Mouse (Mus musculus) cerebral cortex, adult 2 months (tissue): Measurements from ENCODE around the gene Mllt6.

ENCODE experiments used
- WGBS: fragments of 180-500 bp; shearing (Covaris S2); methylation state at CpG from one replicate; pipeline ENCODE4 v1.1.7; 2018; 5-methylcytosine and 5-hydroxymethylcytosine counted together

The Mllt6 gene

GRCm38 (mm10) chr11:97648541-97648940 lies 14.7 kb upstream of the Mllt6 start:
- WGBS, result 65% methylated on average over 4 of the region's 4 CpGs

- WGBS, result 41% methylated on average over 5 of the region's 5 CpGs
Measured at GRCm38 (mm10) chr11:97650341-97650740, 12.9 kb upstream of the Mllt6 start.

GRCm38 (mm10) chr11:97653376-97653775 lies 9.8 kb upstream of the Mllt6 start:
- 94% methylated on average over 11 of the region's 11 CpGs for WGBS

DNA sequence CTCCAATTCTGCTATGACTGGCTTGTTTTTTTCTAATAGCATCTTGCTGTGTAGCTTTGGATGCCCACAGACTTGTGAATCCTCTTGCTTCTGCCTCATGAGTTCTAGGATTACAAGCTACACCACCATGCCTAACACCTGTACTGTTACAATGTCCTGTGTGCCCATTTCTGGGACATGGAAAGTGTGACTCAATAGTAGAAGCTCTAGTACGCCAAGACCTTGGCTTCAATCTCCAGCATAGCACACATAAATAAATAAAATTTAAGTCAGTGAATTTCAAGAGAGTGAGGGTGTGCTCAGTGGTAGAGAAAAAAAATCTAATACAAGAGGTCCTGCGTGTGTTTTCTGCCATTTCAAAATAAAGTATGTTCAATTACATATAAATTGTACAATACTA lies 9.0 kb upstream of the Mllt6 start:
- WGBS, result 90% methylated on average over 2 of the region's 2 CpGs

DNA sequence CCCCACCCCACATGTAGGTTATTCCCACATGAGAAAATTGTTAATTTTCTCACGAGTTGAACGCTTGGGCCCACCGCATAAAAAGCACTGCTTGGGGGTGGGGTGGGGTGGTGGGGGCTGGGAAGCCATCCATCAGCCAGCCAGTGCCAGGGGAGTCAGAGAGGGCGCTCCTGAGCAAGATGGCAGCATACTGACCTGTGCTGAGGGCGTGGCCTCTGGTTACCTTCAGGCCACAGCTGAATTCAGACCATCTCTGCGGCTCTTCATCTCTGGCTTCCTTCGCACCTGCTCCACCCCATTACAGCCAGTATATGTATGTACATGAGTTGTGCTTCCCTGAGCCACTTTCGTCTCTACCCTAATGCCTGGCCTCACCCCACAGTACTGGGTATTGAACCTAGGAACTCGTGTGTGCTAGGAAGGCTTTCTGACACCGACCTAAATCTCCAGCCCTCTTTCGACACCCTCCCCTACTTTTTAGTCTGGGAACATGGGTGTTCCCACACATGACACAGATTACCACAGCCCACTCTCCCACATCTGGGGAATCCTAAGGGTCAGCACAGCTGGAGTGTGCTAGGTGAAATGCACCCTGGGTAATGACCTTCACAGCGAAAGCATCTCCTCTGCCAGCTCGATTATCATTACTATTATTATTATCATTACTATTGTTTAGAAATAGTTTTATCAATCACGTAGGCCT lies 6.8 kb upstream of the Mllt6 start:
- 80% methylated on average over 14 of the region's 14 CpGs for WGBS

DNA sequence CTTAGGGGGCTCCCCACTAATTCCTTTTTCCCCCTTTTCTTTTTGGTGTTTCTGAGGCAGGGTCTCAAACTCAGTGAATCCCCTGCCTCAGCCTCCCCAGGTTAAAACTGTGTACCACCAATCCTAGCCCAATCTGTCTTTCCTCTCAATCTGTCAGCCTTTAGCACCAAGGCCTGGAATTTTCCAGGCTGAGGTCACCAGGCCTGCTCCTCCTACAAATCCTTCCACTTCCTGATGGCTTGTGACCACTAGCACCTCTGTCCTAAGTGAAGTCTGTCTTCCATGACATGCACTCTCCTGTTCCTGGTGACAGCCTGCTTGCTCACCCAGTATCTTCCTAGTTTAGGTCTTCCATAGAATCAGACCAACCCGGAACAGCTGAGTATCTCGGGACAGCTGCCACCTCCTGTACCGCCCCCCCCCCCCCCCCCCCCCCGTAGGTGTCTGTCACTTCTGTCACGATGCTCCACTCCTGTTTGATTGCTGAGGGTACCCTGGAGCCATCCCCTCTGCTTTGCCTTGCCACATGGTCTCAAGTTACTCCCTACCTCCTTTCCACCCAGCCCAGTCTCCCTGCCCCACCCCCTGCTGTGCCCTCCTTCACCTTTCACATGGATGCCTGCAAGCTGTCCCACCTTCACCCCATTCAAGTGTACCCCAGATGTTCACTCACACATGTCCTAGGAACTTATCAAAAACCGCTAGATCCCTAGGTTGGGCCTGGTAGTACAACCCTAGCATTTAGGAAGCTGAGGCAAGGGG lies 5.8 kb upstream of the Mllt6 start:
- 50% methylated on average over 6 of the region's 6 CpGs for WGBS

- WGBS, result 91% methylated on average over 6 of the region's 6 CpGs
Measured at GRCm38 (mm10) chr11:97657967-97658366, 5.2 kb upstream of the Mllt6 start.

GRCm38 (mm10) chr11:97658751-97659266 lies 4.4 kb upstream of the Mllt6 start:
- WGBS, result 80% methylated on average over 11 of the region's 11 CpGs

- whole genome bisulfite sequencing, result 14% methylated on average over 13 of the region's 13 CpGs
Measured at GRCm38 (mm10) chr11:97659267-97659989, 3.8 kb upstream of the Mllt6 start.

DNA sequence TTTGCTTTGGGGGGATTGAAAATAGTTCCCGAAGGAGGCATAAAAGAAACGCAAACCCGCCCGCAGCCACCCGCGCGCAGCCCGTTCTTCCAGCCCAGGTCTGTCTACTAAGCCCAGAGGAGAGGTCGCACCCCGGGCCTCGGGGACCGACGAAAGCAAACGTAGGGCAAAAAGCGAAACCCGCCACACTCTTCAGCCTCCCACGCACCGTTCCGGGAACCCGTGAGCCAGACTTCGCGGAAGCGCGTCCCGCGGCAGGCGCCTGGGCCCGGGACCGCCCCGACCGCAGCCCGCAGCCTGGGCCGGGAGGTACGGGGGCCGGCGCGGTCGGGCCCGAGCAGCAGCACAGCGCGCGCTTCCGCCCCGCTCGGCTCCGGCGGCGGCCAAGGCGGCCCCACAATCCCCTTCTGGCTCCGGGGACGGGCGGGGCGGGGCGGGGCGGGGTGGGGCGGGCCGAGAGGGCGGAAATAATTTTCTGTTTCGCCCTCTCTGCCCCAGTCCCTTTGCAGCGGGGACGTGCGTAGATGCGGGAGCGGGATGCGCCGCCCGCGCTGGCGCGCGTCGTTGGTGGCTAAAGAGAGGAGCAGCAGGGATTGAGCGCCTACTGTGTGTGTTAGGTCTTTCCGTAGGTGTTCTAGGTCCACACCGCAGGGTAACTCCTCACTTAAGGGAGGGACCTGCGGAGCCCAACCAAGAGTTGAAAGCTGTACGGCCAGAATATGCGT lies 3.1 kb upstream of the Mllt6 start:
- under 1% methylated on average over 77 of the region's 78 CpGs for WGBS

GRCm38 (mm10) chr11:97660734-97661647 lies 2.2 kb upstream of the Mllt6 start:
- 11% methylated on average over 27 of the region's 27 CpGs for WGBS

GRCm38 (mm10) chr11:97661648-97662133 lies 1.5 kb upstream of the Mllt6 start:
- WGBS, result 2% methylated on average over 20 of the region's 20 CpGs

DNA sequence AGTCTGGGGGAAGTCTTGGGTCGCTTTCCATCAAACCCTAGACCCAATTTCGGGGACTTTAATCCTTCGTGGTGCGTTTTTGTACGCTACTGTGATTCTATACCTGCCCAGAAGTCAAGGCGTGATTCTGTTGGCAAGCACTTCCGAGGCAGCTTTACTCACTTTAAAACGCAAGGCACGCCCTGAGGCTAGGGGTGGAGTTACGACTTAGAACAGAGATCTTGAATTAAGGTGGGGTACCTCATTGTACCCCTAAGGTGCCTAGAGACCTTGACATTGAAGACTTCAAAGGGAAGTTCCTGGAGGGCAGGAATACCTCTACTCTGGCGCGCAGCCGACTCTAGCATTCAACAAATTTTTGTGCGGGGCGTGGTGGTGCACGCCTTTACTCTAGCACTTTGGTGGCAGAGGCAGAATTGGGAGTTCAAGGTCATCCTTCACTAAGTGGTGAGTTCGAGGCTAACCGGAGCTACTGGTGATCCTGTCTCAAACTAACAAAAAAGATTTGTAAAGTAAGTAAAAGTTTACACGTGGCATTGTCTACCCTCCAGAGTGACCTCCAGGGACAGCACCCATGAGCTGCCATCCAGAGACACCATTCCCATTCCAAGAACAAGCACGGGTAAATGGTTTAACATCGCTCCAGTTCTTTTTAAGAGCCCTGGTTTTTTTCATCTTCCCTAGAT lies 864 bp upstream of the Mllt6 start:
- 5% methylated on average over 21 of the region's 21 CpGs for WGBS

DNA sequence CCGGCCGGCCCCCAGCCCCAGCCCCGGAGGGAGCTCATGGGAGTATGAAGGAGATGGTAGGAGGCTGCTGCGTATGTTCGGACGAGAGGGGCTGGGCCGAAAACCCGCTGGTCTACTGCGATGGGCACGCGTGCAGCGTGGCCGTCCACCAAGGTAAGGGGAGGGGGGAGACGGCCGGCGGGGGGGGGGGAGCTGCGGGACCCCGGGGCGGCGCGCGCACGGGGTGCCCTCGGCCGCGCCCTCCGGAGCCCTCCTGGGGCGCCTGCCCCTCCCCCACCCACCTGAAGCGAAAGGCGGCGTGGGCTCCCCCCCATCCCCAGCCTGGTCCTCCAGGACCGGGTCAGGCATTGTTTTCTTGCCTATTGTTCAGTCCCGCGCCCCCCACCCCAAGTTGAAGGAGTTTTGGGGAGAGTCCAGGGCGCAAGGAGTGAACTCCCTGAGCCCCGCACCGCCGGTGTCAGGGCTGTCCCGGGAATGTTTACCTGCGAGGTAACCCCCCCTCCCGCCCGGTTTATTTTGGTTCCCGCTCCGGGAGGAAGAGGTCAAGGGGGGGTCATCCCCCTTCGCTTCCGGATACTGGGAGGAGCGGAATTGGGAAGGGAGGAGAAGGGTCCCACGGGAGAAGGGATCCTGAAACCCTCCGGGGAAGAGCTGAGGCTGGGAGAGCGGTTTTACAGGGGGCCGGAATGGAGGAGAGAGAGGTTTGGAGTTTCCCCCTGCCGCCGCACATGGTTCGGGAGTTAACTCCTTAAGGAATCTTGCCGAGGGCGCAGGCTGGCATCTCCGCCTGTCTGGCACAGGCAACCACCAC lies 519 bp downstream of the Mllt6 start:
- WGBS, result under 1% methylated on average over 30 of the region's 57 CpGs

DNA sequence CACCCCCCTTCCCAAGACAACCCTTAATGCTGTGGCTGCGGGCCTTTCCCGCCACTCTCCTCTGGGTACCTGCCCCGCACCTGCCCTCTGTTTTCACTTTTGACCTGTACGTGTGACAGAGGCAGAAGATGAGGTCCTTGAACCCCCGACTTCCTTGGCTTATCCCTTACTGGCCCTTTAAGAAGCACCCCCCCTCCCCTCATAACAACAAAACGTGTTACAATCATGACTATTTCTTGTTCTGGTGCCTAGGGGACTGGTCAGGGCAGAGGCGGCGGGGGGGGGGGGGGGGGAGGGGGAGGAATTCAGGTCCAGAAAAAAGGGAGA lies 1.1 kb downstream of the Mllt6 start:
- 7% methylated on average over 8 of the region's 8 CpGs for WGBS

GRCm38 (mm10) chr11:97664771-97665240 lies 1.6 kb downstream of the Mllt6 start:
- WGBS, result 37% methylated on average over 6 of the region's 6 CpGs

DNA sequence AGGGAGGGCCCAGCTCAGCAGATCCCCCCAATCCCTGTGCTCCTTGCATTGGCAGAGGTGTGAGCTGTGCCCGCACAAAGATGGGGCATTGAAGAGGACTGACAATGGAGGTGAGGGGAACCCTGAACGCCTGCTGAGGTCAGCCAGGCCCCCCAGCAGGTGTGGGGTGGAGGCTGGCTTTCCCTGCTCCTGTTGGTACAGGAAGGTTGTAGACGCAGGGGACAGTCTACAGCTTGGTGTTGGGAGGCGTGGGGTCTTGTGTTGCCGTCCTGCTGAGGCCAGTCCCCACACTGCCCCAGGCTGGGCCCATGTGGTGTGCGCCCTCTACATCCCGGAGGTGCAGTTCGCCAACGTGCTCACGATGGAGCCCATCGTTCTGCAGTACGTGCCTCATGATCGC lies 2.2 kb downstream of the Mllt6 start:
- WGBS, result 90% methylated on average over 13 of the region's 13 CpGs

GRCm38 (mm10) chr11:97666221-97666620 lies 3.0 kb downstream of the Mllt6 start:
- WGBS, result 91% methylated on average over 7 of the region's 7 CpGs

DNA sequence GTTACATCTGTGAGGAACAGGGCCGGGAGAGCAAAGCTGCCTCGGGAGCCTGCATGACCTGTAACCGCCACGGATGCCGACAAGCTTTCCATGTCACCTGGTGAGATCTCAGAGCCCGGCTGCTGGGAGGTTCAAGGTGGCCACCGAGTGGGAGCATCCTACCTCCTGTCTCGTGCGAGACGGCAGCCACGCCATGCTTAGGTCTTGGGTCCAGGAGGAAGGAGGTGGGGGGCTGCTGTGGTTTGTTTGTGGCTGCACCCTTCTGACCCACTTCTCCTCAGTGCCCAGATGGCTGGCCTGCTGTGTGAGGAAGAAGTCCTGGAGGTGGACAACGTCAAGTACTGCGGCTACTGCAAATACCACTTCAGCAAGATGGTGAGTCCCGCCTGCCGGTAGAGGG lies 3.6 kb downstream of the Mllt6 start:
- 82% methylated on average over 15 of the region's 15 CpGs for WGBS
